Mouse (Mus musculus): ENCODE measurements around the gene Nsun7.

GRCm38 (mm10) chr5:66326395-66326794 lies 66.7 kb downstream of the Nsun7 start:
- TF ChIP-seq CTCF (IDR thresholded peaks at IDR 0.05; ENCODE audit: borderline replicate concordance, insufficient read depth, low read depth, low read length) (peak; percentile 61), POLR2A (IDR thresholded peaks at IDR 0.05; ENCODE audit: borderline replicate concordance, insufficient read depth, low read length) (no peak)

Measured in cerebellum, adult 2 months (tissue).